Mouse (Mus musculus): ENCODE data around the gene 4930595D18Rik. TPM values are rescaled to one million over a fixed set of nuclear protein-coding genes. Genes with fewer than 3 reads are reported as not detected.

The 4930595D18Rik gene
- polyA plus RNA-seq, 1 experiment, result 5.1 TPM

DNA sequence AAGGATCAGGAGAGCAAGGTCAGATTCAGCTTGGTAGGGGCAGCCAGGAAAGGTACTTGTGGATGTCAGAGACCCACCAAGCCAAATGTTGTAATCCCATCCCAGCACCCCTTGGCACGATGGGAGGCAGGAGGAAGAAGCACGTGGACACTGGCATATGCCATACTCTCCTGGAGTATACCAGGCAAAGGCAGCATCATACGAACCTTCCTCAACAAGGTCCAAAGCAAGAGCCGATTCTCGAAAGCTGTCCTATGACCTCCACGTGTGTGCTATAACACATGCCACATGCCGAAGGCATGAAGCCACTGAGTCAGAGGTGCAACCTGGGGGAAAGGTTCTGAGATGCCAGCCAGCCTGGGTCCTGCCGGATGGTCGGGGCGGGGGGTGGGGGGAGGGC lies 23.4 kb downstream of the 4930595D18Rik start:
- no peak overlapping the region for H3K27ac ChIP-seq (ENCODE audit: control insufficient read depth, insufficient read depth, low read depth, low read length)
- peaks cover 11% of the 10 kb centered on the region for H3K4me1 ChIP-seq (ENCODE audit: control insufficient read depth, insufficient read depth, low read length)
- H3K36me3 ChIP-seq (ENCODE audit: control insufficient read depth, insufficient read depth, low read length), result no peaks in the 10 kb centered on the region
- H3K27me3 ChIP-seq (ENCODE audit: control insufficient read depth, insufficient read depth, low read length), result no peaks in the 10 kb centered on the region
- no peak for TF ChIP-seq CTCF (IDR thresholded peaks at IDR 0.05; ENCODE audit: control insufficient read depth, insufficient read depth, insufficient replicate concordance, low read depth, low read length)
- no peak for TF ChIP-seq POLR2A (IDR thresholded peaks at IDR 0.05; ENCODE audit: control insufficient read depth, low read depth, low read length)
- H3K4me3 ChIP-seq (ENCODE audit: control insufficient read depth, low read depth, low read length), result no peak overlapping the region

DNA sequence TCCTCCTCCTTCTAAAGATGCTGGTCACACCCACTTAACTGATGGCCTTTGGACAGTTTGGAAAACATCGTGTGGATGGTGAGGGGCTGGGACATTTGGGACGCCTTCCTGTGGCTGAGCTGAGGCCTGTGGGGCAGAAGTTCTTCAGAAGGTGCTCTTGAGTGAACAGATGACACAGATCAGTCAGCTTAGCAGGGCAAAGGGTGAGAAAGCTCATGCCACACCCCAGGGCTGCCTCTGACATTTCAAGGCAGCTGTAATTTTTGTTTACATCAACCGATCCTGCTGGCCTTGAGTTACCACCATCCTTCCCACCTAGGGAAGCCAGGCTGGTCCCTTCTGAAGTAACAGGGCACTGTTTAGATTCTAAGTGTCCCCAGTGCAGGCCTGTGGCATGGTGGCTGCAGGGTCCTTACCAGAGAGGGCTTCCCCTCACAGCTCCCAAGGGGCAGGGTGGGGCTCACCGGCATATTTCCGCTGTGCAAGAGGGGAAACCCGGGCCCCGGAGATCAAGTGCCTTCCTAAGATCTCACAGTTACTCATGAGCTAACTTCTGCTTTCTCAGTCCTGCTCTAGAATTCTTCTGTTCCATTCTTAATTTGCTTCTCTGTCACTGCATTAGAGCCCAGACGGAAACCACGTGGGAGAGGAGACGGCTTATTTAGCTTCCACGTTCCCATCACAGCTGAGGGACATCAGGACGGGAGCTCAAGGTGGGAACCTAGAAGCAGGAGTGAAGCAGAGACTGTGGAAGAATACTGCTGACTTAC lies 24.4 kb downstream of the 4930595D18Rik start:
- Histone ChIP-seq H3K4me1 (ENCODE audit: control insufficient read depth, insufficient read depth, low read length) (peaks cover 6% of the 10 kb centered on the region), H3K36me3 (ENCODE audit: control insufficient read depth, insufficient read depth, low read length) (no peaks in the 10 kb centered on the region), H3K4me3 (ENCODE audit: control insufficient read depth, low read depth, low read length) (no peak overlapping the region), H3K27ac (ENCODE audit: control insufficient read depth, insufficient read depth, low read depth, low read length) (no peak overlapping the region), H3K27me3 (ENCODE audit: control insufficient read depth, insufficient read depth, low read length) (no peaks in the 10 kb centered on the region)
- TF ChIP-seq CTCF (IDR thresholded peaks at IDR 0.05; ENCODE audit: control insufficient read depth, insufficient read depth, insufficient replicate concordance, low read depth, low read length), result no peak
- TF ChIP-seq POLR2A (IDR thresholded peaks at IDR 0.05; ENCODE audit: control insufficient read depth, low read depth, low read length), result no peak

DNA sequence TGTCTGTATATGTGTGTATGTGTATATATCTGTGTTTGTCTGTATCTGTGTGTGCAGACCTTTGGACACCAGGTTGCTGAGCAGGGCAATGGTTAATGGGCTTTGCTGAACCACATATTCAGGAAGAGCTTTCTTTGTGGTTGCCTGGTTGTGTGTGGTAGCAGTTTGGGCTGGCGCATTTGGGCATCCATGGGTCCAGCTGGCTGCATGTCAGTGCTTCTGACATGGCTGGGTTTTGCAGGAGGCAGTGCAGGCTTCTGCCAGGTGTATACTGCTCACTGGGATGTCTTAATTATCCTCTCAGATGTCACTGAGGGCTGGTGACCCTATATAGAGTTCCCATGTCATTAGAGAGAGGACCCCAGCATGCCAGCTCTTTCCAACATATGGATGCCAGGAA lies 28.5 kb downstream of the 4930595D18Rik start:
- no peaks in the 10 kb centered on the region for H3K4me1 ChIP-seq (ENCODE audit: control insufficient read depth, insufficient read depth, low read length)
- no peak overlapping the region for H3K27ac ChIP-seq (ENCODE audit: control insufficient read depth, insufficient read depth, low read depth, low read length)
- H3K36me3 ChIP-seq (ENCODE audit: control insufficient read depth, insufficient read depth, low read length), result no peaks in the 10 kb centered on the region
- H3K4me3 ChIP-seq (ENCODE audit: control insufficient read depth, low read depth, low read length), result no peak overlapping the region
- no peaks in the 10 kb centered on the region for H3K27me3 ChIP-seq (ENCODE audit: control insufficient read depth, insufficient read depth, low read length)
- TF ChIP-seq POLR2A (IDR thresholded peaks at IDR 0.05; ENCODE audit: control insufficient read depth, low read depth, low read length) (no peak), CTCF (IDR thresholded peaks at IDR 0.05; ENCODE audit: control insufficient read depth, insufficient read depth, insufficient replicate concordance, low read depth, low read length) (no peak)

DNA sequence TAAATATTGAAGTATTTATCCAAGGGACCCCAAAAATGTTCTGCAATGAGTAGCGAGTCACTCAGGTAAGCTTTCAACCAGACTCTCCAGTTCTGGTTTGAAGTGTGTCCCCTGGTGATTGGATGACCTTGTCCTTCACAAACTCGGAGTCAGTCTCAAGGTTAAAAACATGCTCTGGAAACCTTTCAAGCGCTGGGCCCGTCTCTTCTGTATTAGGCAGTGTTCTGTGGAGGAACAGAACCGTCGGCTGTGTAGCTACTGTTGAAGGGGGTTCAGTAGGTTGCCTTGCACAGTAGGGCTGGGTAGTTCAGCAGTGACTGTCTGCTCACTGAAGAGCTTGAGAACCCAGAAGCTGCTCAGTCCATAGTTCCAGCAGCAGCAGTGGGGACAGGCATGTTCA lies 29.6 kb downstream of the 4930595D18Rik start:
- H3K4me1 ChIP-seq (ENCODE audit: control insufficient read depth, insufficient read depth, low read length), result no peaks in the 10 kb centered on the region

DNA sequence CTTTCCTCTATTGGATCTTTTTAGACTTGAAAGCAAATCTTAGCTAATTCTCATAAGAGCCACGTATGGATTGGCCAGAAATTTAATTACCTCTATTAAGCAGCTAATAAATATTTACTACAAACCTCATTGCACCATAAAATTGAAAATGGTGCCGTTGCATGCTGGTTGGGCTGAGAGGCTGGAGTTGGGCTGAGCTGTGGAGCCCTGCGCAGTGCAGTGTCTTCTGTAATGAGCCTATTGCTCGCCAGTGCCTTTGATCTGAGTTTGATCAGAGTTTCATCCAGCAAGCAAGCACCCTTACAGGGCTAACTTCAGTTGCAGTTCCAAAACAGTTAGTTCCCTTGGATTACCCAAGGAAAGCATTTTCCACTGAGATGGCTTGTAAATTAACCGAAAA lies 30.3 kb downstream of the 4930595D18Rik start:
- no peak overlapping the region for H3K27ac ChIP-seq (ENCODE audit: control insufficient read depth, insufficient read depth, low read depth, low read length)
- TF ChIP-seq POLR2A (IDR thresholded peaks at IDR 0.05; ENCODE audit: control insufficient read depth, low read depth, low read length) (no peak), CTCF (IDR thresholded peaks at IDR 0.05; ENCODE audit: control insufficient read depth, insufficient read depth, insufficient replicate concordance, low read depth, low read length) (no peak)
- no peaks in the 10 kb centered on the region for H3K4me1 ChIP-seq (ENCODE audit: control insufficient read depth, insufficient read depth, low read length)
- H3K36me3 ChIP-seq (ENCODE audit: control insufficient read depth, insufficient read depth, low read length), result no peaks in the 10 kb centered on the region
- H3K27me3 ChIP-seq (ENCODE audit: control insufficient read depth, insufficient read depth, low read length), result no peaks in the 10 kb centered on the region
- H3K4me3 ChIP-seq (ENCODE audit: control insufficient read depth, low read depth, low read length), result no peak overlapping the region

More for the DNA sequence above, 29.6 kb downstream of the 4930595D18Rik start:
- no peaks in the 10 kb centered on the region for H3K27me3 ChIP-seq (ENCODE audit: control insufficient read depth, insufficient read depth, low read length)
- H3K36me3 ChIP-seq (ENCODE audit: control insufficient read depth, insufficient read depth, low read length), result no peaks in the 10 kb centered on the region
- H3K27ac ChIP-seq (ENCODE audit: control insufficient read depth, insufficient read depth, low read depth, low read length), result no peak overlapping the region
- no peak overlapping the region for H3K4me3 ChIP-seq (ENCODE audit: control insufficient read depth, low read depth, low read length)
- no peak for TF ChIP-seq CTCF (IDR thresholded peaks at IDR 0.05; ENCODE audit: control insufficient read depth, insufficient read depth, insufficient replicate concordance, low read depth, low read length)
- TF ChIP-seq POLR2A (IDR thresholded peaks at IDR 0.05; ENCODE audit: control insufficient read depth, low read depth, low read length), result no peak

DNA sequence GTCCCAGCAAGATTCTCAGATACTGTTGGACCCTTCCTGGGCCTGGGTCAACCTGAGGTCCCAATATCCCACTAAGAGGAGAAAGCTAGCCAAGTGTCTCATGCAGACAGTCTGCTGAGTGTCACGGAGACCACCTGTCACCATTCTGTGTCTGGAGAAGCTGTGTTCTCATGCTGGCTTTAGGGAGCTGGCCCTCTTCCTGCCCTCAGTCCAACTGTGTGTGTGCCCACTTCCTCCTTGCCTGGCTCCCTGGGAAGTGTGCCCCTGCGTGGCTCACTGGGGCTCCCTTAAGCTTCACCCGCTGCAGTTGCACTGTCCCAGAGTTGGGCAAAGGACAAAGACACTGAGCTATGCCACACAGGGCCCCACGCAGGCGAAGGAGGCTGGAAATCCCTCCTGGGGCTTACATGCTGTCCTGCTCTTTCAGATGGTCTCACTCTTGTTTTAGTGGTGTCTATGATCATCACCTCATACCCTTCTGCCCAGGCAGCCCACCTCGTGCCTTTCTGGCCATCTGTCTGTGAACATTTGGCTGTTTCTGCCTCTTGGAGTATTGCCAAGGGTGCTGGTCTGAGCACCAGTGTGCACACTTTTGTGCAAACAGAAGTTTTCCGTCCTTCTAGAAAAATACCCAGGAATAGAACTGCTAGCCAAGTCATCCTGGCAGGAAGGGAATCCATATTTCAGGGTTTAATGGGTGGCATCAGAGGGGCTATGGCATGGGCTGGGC lies 31.1 kb downstream of the 4930595D18Rik start:
- no peak for TF ChIP-seq CTCF (IDR thresholded peaks at IDR 0.05; ENCODE audit: control insufficient read depth, insufficient read depth, insufficient replicate concordance, low read depth, low read length)
- no peak for TF ChIP-seq POLR2A (IDR thresholded peaks at IDR 0.05; ENCODE audit: control insufficient read depth, low read depth, low read length)
- H3K27me3 ChIP-seq (ENCODE audit: control insufficient read depth, insufficient read depth, low read length), result no peaks in the 10 kb centered on the region
- H3K4me3 ChIP-seq (ENCODE audit: control insufficient read depth, low read depth, low read length), result no peak overlapping the region
- no peaks in the 10 kb centered on the region for H3K4me1 ChIP-seq (ENCODE audit: control insufficient read depth, insufficient read depth, low read length)
- no peak overlapping the region for H3K27ac ChIP-seq (ENCODE audit: control insufficient read depth, insufficient read depth, low read depth, low read length)
- no peaks in the 10 kb centered on the region for H3K36me3 ChIP-seq (ENCODE audit: control insufficient read depth, insufficient read depth, low read length)

DNA sequence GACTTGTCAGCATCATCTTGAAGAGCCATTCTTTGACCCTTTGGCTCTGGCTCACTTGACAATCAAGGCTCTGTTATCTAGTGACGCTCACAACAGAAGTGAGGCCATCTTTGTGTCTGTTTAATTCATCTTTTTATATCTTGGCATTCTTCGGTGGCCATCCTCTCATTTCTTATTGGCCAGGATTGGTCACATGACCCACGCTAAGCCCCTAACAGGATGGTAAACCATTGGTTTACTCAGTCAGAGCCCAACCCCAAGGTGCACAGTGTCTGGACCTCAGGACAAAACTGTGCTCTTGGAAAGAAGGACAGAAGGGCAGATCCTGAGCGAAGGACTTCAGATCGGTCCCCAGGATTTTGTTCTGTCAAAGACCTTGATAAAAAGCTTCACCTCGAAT lies 31.7 kb downstream of the 4930595D18Rik start:
- Histone ChIP-seq H3K27ac (ENCODE audit: control insufficient read depth, insufficient read depth, low read depth, low read length) (no peak overlapping the region), H3K36me3 (ENCODE audit: control insufficient read depth, insufficient read depth, low read length) (no peaks in the 10 kb centered on the region), H3K4me1 (ENCODE audit: control insufficient read depth, insufficient read depth, low read length) (no peaks in the 10 kb centered on the region), H3K27me3 (ENCODE audit: control insufficient read depth, insufficient read depth, low read length) (no peaks in the 10 kb centered on the region), H3K4me3 (ENCODE audit: control insufficient read depth, low read depth, low read length) (no peak overlapping the region)
- no peak for TF ChIP-seq POLR2A (IDR thresholded peaks at IDR 0.05; ENCODE audit: control insufficient read depth, low read depth, low read length)
- no peak for TF ChIP-seq CTCF (IDR thresholded peaks at IDR 0.05; ENCODE audit: control insufficient read depth, insufficient read depth, insufficient replicate concordance, low read depth, low read length)

Data from testis, adult 2 months (tissue).